Comparison of ENCODE assay signal across 8 mouse cellular contexts in the genomic region with DNA sequence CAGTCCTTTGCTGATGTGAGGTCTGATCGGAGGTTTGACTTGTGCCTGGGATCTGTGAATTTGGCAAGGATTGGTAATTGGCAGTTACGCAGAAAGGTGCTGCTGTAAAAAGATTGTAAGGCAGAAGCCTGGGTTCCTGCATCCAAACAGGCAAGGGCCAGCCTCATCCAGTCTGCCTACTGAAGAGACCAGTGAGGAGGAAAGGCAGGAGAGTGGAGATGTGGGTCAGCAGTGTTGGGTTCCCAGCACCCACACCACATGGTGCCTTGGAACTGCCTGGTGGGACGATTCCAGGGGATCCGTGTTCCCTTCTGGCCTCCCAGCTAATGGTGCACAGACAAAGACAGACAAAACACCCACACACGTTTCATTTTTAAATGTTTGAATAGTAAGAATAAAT. TPM values are rescaled to one million over a fixed set of nuclear protein-coding genes. Genes with fewer than 3 reads are reported as not detected.
DNase-seq lines count a peak whose midpoint lies in the region; ATAC-seq and TF ChIP-seq lines count a peak whose summit lies in the region.

No protein-coding gene starts in this region.

- H3K4me2 ChIP-seq in kidney, embryonic 16.5 days (replicated peaks; ENCODE audit: low read depth, low read length): peak overlapping the region; percentile 58
- H3K4me2 ChIP-seq in heart, embryonic 15.5 days: peak overlapping the region; percentile 76
- peak overlapping the region; percentile 88 for H3K4me2 ChIP-seq in liver, embryonic 12.5 days

- H3K27ac ChIP-seq in kidney, embryonic 16.5 days (ENCODE audit: low read length): no peak overlapping the region
- no peak overlapping the region for H3K27ac ChIP-seq in heart, embryonic 15.5 days
- H3K27ac ChIP-seq in liver, embryonic 12.5 days: no peak overlapping the region

- no peaks in the 10 kb centered on the region for H3K27me3 ChIP-seq in kidney, embryonic 16.5 days (ENCODE audit: insufficient read depth, low read length)
- no peaks in the 10 kb centered on the region for H3K27me3 ChIP-seq in heart, embryonic 15.5 days
- H3K27me3 ChIP-seq in liver, embryonic 12.5 days (replicated peaks): no peaks in the 10 kb centered on the region

- no peak for ATAC-seq in kidney, embryonic 16.5 days (ENCODE audit: low FRiP score, low TSS enrichment)
- ATAC-seq in heart, embryonic 15.5 days (replicated peaks; ENCODE audit: insufficient number of reproducible peaks, insufficient read depth, low FRiP score, low read depth): no peak
- ATAC-seq in liver, embryonic 12.5 days: no peak

- H3K4me3 ChIP-seq in kidney, embryonic 16.5 days (ENCODE audit: low read length): peak overlapping the region; percentile 60
- H3K4me3 ChIP-seq in heart, embryonic 15.5 days: peak overlapping the region; percentile 63
- H3K4me3 ChIP-seq in liver, embryonic 12.5 days: peak overlapping the region; percentile 75

- no peaks in the 10 kb centered on the region for H3K9me3 ChIP-seq in kidney, embryonic 16.5 days (ENCODE audit: low read length)
- H3K9me3 ChIP-seq in heart, embryonic 15.5 days (replicated peaks): no peaks in the 10 kb centered on the region
- H3K9me3 ChIP-seq in liver, embryonic 12.5 days (replicated peaks): no peaks in the 10 kb centered on the region

- peaks cover 16% of the 10 kb centered on the region for H3K4me1 ChIP-seq in kidney, embryonic 16.5 days (ENCODE audit: insufficient read depth, low read length)
- H3K4me1 ChIP-seq in heart, embryonic 15.5 days (replicated peaks): peaks cover 19% of the 10 kb centered on the region
- H3K4me1 ChIP-seq in liver, embryonic 12.5 days: peaks cover 17% of the 10 kb centered on the region

- TF ChIP-seq POLR2A in brain, embryonic 14.5 days (IDR thresholded peaks at IDR 0.05; ENCODE audit: borderline replicate concordance, extremely low read depth, insufficient read depth, insufficient read length, poor library complexity, severe bottlenecking): no peak

- H3K9ac ChIP-seq in kidney, embryonic 16.5 days (replicated peaks; ENCODE audit: low read length): peak overlapping the region; percentile 68
- peak overlapping the region; percentile 72 for H3K9ac ChIP-seq in heart, embryonic 15.5 days
- peak overlapping the region; percentile 70 for H3K9ac ChIP-seq in liver, embryonic 12.5 days

- TF ChIP-seq CTCF in brain, embryonic 14.5 days (IDR thresholded peaks at IDR 0.05; ENCODE audit: borderline replicate concordance, extremely low read depth, insufficient read depth, insufficient read length): no peak

- no peak for DNase-seq in kidney, postnatal 25 days
- DNase-seq in brain, embryonic 14.5 days (ENCODE audit: low read depth): peak; percentile 4
- DNase-seq in c-Kit-positive CD71-positive TER-119-positive erythroid progenitor cells, embryonic 14.5 days (ENCODE audit: low spot score): no peak
- no peak for DNase-seq in adrenal gland, postnatal 10 days
- no peak for DNase-seq in lung, postnatal 10 days

- 45% methylated on average over 5 of the region's 5 CpGs for WGBS in kidney, embryonic 16.5 days
- WGBS in heart, embryonic 15.5 days: 60% methylated on average over 5 of the region's 5 CpGs
- WGBS in liver, embryonic 12.5 days (ENCODE audit: insufficient replicate concordance): 77% methylated on average over 5 of the region's 5 CpGs

- H3K36me3 ChIP-seq in kidney, embryonic 16.5 days (ENCODE audit: insufficient read depth, low read length): peaks cover 18% of the 10 kb centered on the region
- H3K36me3 ChIP-seq in heart, embryonic 15.5 days: peaks cover 14% of the 10 kb centered on the region
- peaks cover 19% of the 10 kb centered on the region for H3K36me3 ChIP-seq in liver, embryonic 12.5 days

RNA-seq across cellular contexts. Expression of a gene that starts 1.1 kb away (rescaled TPM):
- 13.8 and 14.1 TPM in 2 replicates for polyA plus RNA-seq in kidney, embryonic 16.5 days (2015; fragmentation: Nextera tagmentation; extraction: Ambion mirVana)
- 7.6 and 9.2 TPM in 2 replicates for polyA plus RNA-seq in brain, embryonic 14.5 days (2012; rRNA removed)
- 6.0 and 7.9 TPM in 2 replicates for polyA plus RNA-seq in heart, embryonic 15.5 days (2015; fragmentation: Nextera tagmentation; extraction: Ambion mirVana)
- 3.4 and 3.5 TPM in 2 replicates for polyA plus RNA-seq in liver, embryonic 12.5 days (2016; fragmentation: Nextera tagmentation; extraction: Ambion mirVana)
- 10 to 100 TPM; 10.8 to 12.5 TPM for total RNA-seq in adrenal gland, postnatal 10 days (2021)

RNA-seq across cellular contexts. Expression of a gene that starts 18.5 kb away (rescaled TPM):
- polyA plus RNA-seq in kidney, embryonic 16.5 days (2015; fragmentation: Nextera tagmentation; extraction: Ambion mirVana): 3.7 and 3.8 TPM in 2 replicates
- 10.8 and 11.8 TPM in 2 replicates for polyA plus RNA-seq in brain, embryonic 14.5 days (2012; rRNA removed)
- polyA plus RNA-seq in heart, embryonic 15.5 days (2015; fragmentation: Nextera tagmentation; extraction: Ambion mirVana): 1.3 and 1.5 TPM in 2 replicates
- 0.46 and 0.56 TPM in 2 replicates for polyA plus RNA-seq in liver, embryonic 12.5 days (2016; fragmentation: Nextera tagmentation; extraction: Ambion mirVana)
- 1 to 10 TPM; 1.9 to 2.5 TPM for total RNA-seq in adrenal gland, postnatal 10 days (2021)

RNA-seq across cellular contexts. Expression of a gene that starts 26.4 kb away (rescaled TPM):
- 0.06 and 0.24 TPM in 2 replicates for polyA plus RNA-seq in kidney, embryonic 16.5 days (2015; fragmentation: Nextera tagmentation; extraction: Ambion mirVana)
- 0.47 and 0.57 TPM in 2 replicates for polyA plus RNA-seq in brain, embryonic 14.5 days (2012; rRNA removed)
- polyA plus RNA-seq in heart, embryonic 15.5 days (2015; fragmentation: Nextera tagmentation; extraction: Ambion mirVana): not detected in 2 replicates
- not detected in 2 replicates for polyA plus RNA-seq in liver, embryonic 12.5 days (2016; fragmentation: Nextera tagmentation; extraction: Ambion mirVana)
- under 1 TPM in 1 of 2 experiments, not detected in 1; 0.27 TPM for total RNA-seq in adrenal gland, postnatal 10 days (2021)

RNA-seq across cellular contexts. Expression of a gene that starts 36.3 kb away (rescaled TPM):
- 0.49 and 0.81 TPM in 2 replicates for polyA plus RNA-seq in kidney, embryonic 16.5 days (2015; fragmentation: Nextera tagmentation; extraction: Ambion mirVana)
- 1.5 and 1.7 TPM in 2 replicates for polyA plus RNA-seq in brain, embryonic 14.5 days (2012; rRNA removed)
- polyA plus RNA-seq in heart, embryonic 15.5 days (2015; fragmentation: Nextera tagmentation; extraction: Ambion mirVana): 0.49 and 1.1 TPM in 2 replicates
- 1.5 and 1.6 TPM in 2 replicates for polyA plus RNA-seq in liver, embryonic 12.5 days (2016; fragmentation: Nextera tagmentation; extraction: Ambion mirVana)
- 1 to 10 TPM; 3.3 to 4.0 TPM for total RNA-seq in adrenal gland, postnatal 10 days (2021)

RNA-seq across cellular contexts. Expression of a gene that starts 54.0 kb away (rescaled TPM):
- not detected in 2 replicates for polyA plus RNA-seq in kidney, embryonic 16.5 days (2015; fragmentation: Nextera tagmentation; extraction: Ambion mirVana)
- 0.05 TPM in 1 of 2 replicates, not detected in the other for polyA plus RNA-seq in brain, embryonic 14.5 days (2012; rRNA removed)
- polyA plus RNA-seq in heart, embryonic 15.5 days (2015; fragmentation: Nextera tagmentation; extraction: Ambion mirVana): not detected in 2 replicates
- not detected in 2 replicates for polyA plus RNA-seq in liver, embryonic 12.5 days (2016; fragmentation: Nextera tagmentation; extraction: Ambion mirVana)
- not detected for total RNA-seq in adrenal gland, postnatal 10 days (2021)
